Mouse (Mus musculus) forebrain, embryonic 10.5 days (tissue): Measurements from ENCODE around the gene Ndufv3. TPM values are rescaled to one million over a fixed set of nuclear protein-coding genes. Genes with fewer than 3 reads are reported as not detected.
A peak's percentile ranks its signal among the peaks of the same experiment; 100 is the strongest.

ENCODE experiments used
- DNase-seq: peaks from one replicate; pipeline ENCODE4 v3.0.0-alpha.2; 2017; ENCODE audit warnings: low spot score; ENCODE audit errors: extremely low spot score
- H3K27ac ChIP-seq: fragments of 300-500 bp; sonication (generic); 2 replicates; pipeline ENCODE4 v1.5.1; 2016; ENCODE audit warnings: mild to moderate bottlenecking
- H3K27me3 ChIP-seq: fragments of 300-500 bp; sonication (generic); 2 replicates; pipeline ENCODE4 v1.6.1; 2016; ENCODE audit warnings: mild to moderate bottlenecking; ENCODE audit not compliant: poor library complexity, severe bottlenecking
- H3K36me3 ChIP-seq: fragments of 300-500 bp; sonication (generic); replicated peaks from 2 replicates; pipeline ENCODE4 v1.6.1; 2016; ENCODE audit warnings: mild to moderate bottlenecking, moderate library complexity
- H3K4me1 ChIP-seq: fragments of 300-500 bp; sonication (generic); 2 replicates; pipeline ENCODE4 v1.6.1; 2016
- H3K4me3 ChIP-seq: fragments of 300-500 bp; sonication (generic); 2 replicates; pipeline ENCODE4 v1.5.1; 2016; ENCODE audit warnings: mild to moderate bottlenecking, moderate library complexity
- H3K9me3 ChIP-seq: fragments of 300-500 bp; sonication (generic); 2 replicates; pipeline ENCODE4 v1.6.1; 2016; ENCODE audit warnings: mild to moderate bottlenecking, moderate library complexity
- WGBS: fragments of 180-500 bp; shearing (Covaris S2); methylation state at CpG from one replicate; pipeline ENCODE4 v1.1.7; 2016; 5-methylcytosine and 5-hydroxymethylcytosine counted together
- microRNA-seq: library from miRNA; unstranded; fragments of <30 nt; microRNA quantifications from one replicate; pipeline ENCODE4, GENCODE M21; 2017
- polyA plus RNA-seq: library from polyadenylated mRNA; unstranded; fragments of >200 nt; fragmentation: Nextera tagmentation; extraction: Ambion mirVana; gene quantifications from 2 replicates; pipeline ENCODE4 v1.2.1, GENCODE M21; 2016

Ndufv3 gene
- polyA plus RNA-seq, 1 experiment from 2014 or later, result 224 TPM

DNA sequence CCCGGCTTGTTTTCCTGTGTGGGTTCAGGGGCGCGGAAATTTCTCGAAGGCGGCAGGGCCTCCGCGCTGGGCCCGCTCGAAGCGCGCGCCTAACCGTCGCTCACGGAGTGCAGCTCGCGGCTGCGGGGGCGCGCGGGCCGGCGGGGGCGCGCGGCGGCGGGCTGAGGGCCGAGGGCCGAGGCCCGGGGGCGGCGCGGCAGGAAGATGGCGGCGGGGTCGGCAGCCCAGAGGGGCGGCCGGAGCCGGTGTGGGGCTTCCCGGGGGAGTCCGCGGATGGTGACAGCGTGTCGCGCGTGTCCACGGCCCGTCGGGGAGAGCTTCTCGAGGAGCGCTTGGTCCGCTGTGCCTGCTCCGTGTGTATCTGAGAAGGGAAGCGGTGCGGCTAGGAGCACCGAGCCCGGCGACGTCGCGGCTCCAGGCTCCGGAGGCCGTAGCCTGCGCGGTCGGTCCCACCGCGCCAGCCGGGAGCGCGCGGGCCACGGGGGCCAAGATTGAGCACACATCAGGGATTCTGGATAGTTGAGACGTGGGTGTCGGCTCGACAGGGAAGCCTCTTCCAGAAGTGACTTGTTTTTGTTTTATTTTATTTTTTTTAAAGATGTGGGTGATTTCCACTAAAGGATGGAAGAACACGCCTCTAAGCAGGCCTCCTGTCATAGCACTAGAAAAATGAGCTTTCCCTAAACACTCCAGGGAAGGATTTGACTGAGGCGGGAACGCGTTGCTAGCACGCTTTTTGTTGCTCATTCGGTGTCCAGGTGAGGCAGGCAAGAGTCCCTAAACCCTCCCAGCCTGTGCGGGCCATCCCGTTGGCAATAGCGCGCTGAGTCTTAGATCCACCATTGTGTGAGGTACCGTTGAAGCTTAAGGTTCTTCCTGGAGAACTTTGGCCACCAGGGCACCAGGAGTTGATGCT, 45.5 kb downstream of the Ndufv3 start:
- H3K4me3 ChIP-seq, result peak overlapping the region; percentile 81
- peak; percentile 75 for DNase-seq
- peak overlapping the region; percentile 97 for H3K27ac ChIP-seq
- no peaks in the 10 kb centered on the region for H3K9me3 ChIP-seq
- H3K36me3 ChIP-seq, result peaks cover 9% of the 10 kb centered on the region
- peaks cover 35% of the 10 kb centered on the region for H3K4me1 ChIP-seq
- H3K27me3 ChIP-seq, result no peaks in the 10 kb centered on the region
- under 1% methylated on average over 86 of the region's 88 CpGs for WGBS

GRCm38 (mm10) chr17:31566276-31566675, 46.4 kb downstream of the Ndufv3 start:
- no peaks in the 10 kb centered on the region for H3K9me3 ChIP-seq
- peak overlapping the region; percentile 97 for H3K27ac ChIP-seq
- DNase-seq, result no peak
- peaks cover 35% of the 10 kb centered on the region for H3K4me1 ChIP-seq
- peak overlapping the region; percentile 81 for H3K4me3 ChIP-seq
- H3K27me3 ChIP-seq, result no peaks in the 10 kb centered on the region
- H3K36me3 ChIP-seq, result peaks cover 9% of the 10 kb centered on the region
- 83% methylated on average over 6 of the region's 6 CpGs for WGBS

GRCm38 (mm10) chr17:31569756-31570155, 49.8 kb downstream of the Ndufv3 start:
- WGBS, result 96% methylated on average over 1 of the region's 1 CpGs
- H3K27ac ChIP-seq, result no peak overlapping the region
- DNase-seq, result no peak

DNA sequence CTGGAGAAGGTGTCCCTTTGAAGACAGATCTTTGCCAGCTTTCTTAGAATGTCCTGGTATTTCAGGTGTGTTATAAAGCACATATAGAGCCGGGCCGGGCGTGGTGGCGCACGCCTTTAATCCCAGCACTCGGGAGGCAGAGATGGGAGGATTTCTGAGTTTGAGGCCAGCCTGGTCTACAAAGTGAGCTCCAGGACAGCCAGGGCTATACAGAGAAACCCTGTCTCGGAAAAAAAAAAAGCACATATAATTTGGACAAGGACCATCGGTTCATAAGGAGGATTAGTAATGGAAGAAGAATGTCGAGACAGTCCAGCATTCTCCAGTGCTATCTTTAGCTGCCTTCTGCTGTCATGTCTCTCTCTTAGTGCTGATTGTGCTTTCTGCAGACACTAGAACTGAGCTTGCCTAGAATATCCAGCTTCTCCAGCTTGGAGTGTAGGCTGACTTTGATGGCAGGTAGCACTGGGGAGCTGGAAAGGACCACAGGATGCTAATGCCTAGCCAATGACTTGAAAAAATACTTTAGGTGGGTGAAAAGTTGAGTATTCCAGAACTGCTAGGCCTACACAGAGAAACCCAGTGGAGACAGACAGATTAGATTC, 50.5 kb downstream of the Ndufv3 start:
- no peaks in the 10 kb centered on the region for H3K9me3 ChIP-seq
- H3K36me3 ChIP-seq, result peaks cover 9% of the 10 kb centered on the region
- H3K4me1 ChIP-seq, result peaks cover 27% of the 10 kb centered on the region
- no peak overlapping the region for H3K27ac ChIP-seq
- H3K4me3 ChIP-seq, result no peak overlapping the region
- peak; percentile 34 for DNase-seq
- H3K27me3 ChIP-seq, result no peaks in the 10 kb centered on the region
- 93% methylated on average over 9 of the region's 9 CpGs for WGBS

More at GRCm38 (mm10) chr17:31569756-31570155, 49.8 kb downstream of the Ndufv3 start:
- H3K27me3 ChIP-seq, result no peaks in the 10 kb centered on the region
- peaks cover 9% of the 10 kb centered on the region for H3K36me3 ChIP-seq
- no peaks in the 10 kb centered on the region for H3K9me3 ChIP-seq
- peaks cover 27% of the 10 kb centered on the region for H3K4me1 ChIP-seq
- no peak overlapping the region for H3K4me3 ChIP-seq

DNA sequence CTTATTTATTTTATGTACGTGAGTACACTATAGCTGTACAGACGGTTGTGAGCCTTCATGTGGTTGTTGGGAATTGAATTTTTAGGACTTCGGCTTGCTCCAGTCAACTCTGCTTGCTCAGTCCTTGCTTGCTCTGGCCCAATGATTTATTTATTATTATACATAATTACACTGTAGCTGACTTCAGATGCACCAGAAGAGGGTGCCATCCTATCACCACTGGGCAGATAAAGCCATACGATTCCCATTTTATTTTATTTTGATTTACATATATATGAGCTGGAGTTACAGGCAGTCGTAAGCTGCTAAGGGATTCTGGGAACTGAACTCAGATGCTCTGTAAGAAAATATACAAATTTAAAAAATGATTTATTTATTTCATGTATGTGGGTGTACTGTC, 51.8 kb downstream of the Ndufv3 start:
- Histone ChIP-seq H3K36me3 (peaks cover 9% of the 10 kb centered on the region), H3K9me3 (no peaks in the 10 kb centered on the region), H3K27me3 (no peaks in the 10 kb centered on the region), H3K27ac (no peak overlapping the region), H3K4me3 (no peak overlapping the region), H3K4me1 (peaks cover 16% of the 10 kb centered on the region)
- no peak for DNase-seq
- 95% methylated on average over 5 of the region's 5 CpGs for WGBS

DNA sequence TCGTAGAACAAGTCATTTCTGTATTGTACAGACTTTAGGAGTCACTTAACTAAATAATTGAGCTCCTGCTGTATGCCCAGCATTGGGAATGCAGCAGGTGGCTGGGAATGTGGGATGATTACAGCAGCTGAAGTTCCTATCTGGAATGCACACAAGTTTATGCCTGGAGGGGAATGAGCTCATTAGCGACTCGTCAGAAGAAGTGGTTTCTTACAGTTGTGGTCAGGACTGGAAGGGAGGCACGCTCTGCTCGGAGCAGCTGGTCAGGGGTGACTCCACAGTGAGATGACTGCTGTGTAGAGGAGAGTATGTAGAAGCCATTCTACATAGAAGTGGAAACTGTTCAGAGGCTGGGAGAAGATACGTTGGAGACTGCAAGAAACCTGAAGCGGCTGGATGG, 54.7 kb downstream of the Ndufv3 start:
- Histone ChIP-seq H3K4me3 (no peak overlapping the region), H3K9me3 (no peaks in the 10 kb centered on the region), H3K27me3 (no peaks in the 10 kb centered on the region), H3K4me1 (no peaks in the 10 kb centered on the region), H3K36me3 (no peaks in the 10 kb centered on the region), H3K27ac (no peak overlapping the region)
- no peak for DNase-seq
- 89% methylated on average over 7 of the region's 7 CpGs for WGBS

- H3K36me3 ChIP-seq, result no peaks in the 10 kb centered on the region
- H3K4me3 ChIP-seq, result no peak overlapping the region
- no peak overlapping the region for H3K27ac ChIP-seq
- WGBS, result 89% methylated on average over 10 of the region's 10 CpGs
- H3K4me1 ChIP-seq, result peaks cover 14% of the 10 kb centered on the region
- no peaks in the 10 kb centered on the region for H3K27me3 ChIP-seq
- no peaks in the 10 kb centered on the region for H3K9me3 ChIP-seq
- DNase-seq, result no peak
These were observed 56.7 kb downstream of the Ndufv3 start for GRCm38 (mm10) chr17:31576394-31577175.

DNA sequence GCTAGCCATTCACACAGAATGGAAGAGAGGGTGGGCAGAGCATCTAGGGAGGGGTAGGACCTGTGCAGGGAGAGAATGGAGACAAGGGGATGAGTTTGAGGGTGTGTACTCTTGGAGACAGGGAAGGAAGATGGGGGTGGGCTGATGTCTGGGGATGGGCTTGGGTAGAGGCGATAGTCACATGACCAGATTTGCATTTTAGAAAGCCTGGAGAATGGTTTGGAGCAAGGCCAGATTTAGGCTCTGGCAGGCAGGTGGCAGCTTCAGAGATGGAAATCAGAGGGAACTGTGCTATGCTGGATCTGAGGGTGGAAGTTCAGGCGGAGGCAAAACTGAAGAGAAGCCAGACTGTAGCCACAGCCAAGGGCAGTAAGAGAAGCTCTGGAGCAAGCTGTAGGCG, 60.4 kb downstream of the Ndufv3 start:
- H3K27ac ChIP-seq, result no peak overlapping the region
- no peaks in the 10 kb centered on the region; the same call in 1 of the 2 replicates for H3K36me3 ChIP-seq
- peaks cover 22% of the 10 kb centered on the region for H3K4me1 ChIP-seq
- no peak overlapping the region for H3K4me3 ChIP-seq
- no peaks in the 10 kb centered on the region for H3K9me3 ChIP-seq
- no peaks in the 10 kb centered on the region for H3K27me3 ChIP-seq
- no peak for DNase-seq
- 65% methylated on average over 3 of the region's 3 CpGs for WGBS

Small RNA genes within 50 kb of the gene (microRNA-seq; reads per million reads assigned to microRNA genes)
- not detected for gene Gm24970

Other genes with a start within 250 kb of the Ndufv3 start
- gene Rsph1, start 242.7 kb upstream of the Ndufv3 start, polyA plus RNA-seq, result 3.5 and 4.3 TPM in 2 replicates
- gene Slc37a1, start 233.3 kb upstream of the Ndufv3 start, polyA plus RNA-seq, result 4.5 and 6.7 TPM in 2 replicates
- 16.6 and 16.8 TPM in 2 replicates for gene Pde9a, start 133.9 kb upstream of the Ndufv3 start, polyA plus RNA-seq
- gene Wdr4, start 135 bp upstream of the Ndufv3 start, polyA plus RNA-seq, result 78.5 and 81.3 TPM in 2 replicates
- gene Pknox1, start 44.6 kb downstream of the Ndufv3 start, polyA plus RNA-seq, result 18.3 and 19.1 TPM in 2 replicates
- 2.1 and 2.3 TPM in 2 replicates for gene Cbs, start 117.1 kb downstream of the Ndufv3 start, polyA plus RNA-seq
- gene U2af1, start 138.8 kb downstream of the Ndufv3 start, polyA plus RNA-seq, result 529 and 553 TPM in 2 replicates
- gene Cryaa, start 157.7 kb downstream of the Ndufv3 start, polyA plus RNA-seq, result 0.16 TPM in 1 of 2 replicates, not detected in the other